Mouse (Mus musculus) lung, embryonic 15.5 days (tissue): Measurements from ENCODE around the gene Ppib. TPM values are rescaled to one million over a fixed set of nuclear protein-coding genes. Genes with fewer than 3 reads are reported as not detected.

Experiments
- ATAC-seq: fragments of 200-750 bp; cut with Nextera tagmentation; 2 replicates; pipeline ENCODE4 v1.8.0; 2017; ENCODE audit warnings: moderate number of reproducible peaks, borderline replicate concordance; ENCODE audit not compliant: low FRiP score, low TSS enrichment; ENCODE audit errors: extremely low read depth
- H3K27ac ChIP-seq: fragments of 300-500 bp; sonication (generic); 2 replicates; pipeline ENCODE4 v1.5.1; 2015; ENCODE audit warnings: moderate library complexity, mild to moderate bottlenecking, inconsistent platforms
- H3K27me3 ChIP-seq: fragments of 300-500 bp; sonication (generic); 2 replicates; pipeline ENCODE4 v1.6.1; 2015; ENCODE audit warnings: inconsistent platforms
- H3K36me3 ChIP-seq: fragments of 300-500 bp; sonication (generic); 2 replicates; pipeline ENCODE4 v1.6.1; 2015; ENCODE audit warnings: inconsistent platforms
- H3K4me1 ChIP-seq: fragments of 300-500 bp; sonication (generic); 2 replicates; pipeline ENCODE4 v1.6.1; 2015; ENCODE audit warnings: inconsistent platforms
- H3K4me2 ChIP-seq: fragments of 300-500 bp; sonication (generic); 2 replicates; pipeline ENCODE4 v1.6.1; 2015; ENCODE audit warnings: inconsistent platforms, mild to moderate bottlenecking, moderate library complexity
- H3K4me3 ChIP-seq: fragments of 300-500 bp; sonication (generic); 2 replicates; pipeline ENCODE4 v1.5.1; 2015; ENCODE audit warnings: mild to moderate bottlenecking, inconsistent platforms
- H3K9ac ChIP-seq: fragments of 300-500 bp; sonication (generic); 2 replicates; pipeline ENCODE4 v1.6.1; 2015; ENCODE audit warnings: inconsistent platforms
- H3K9me3 ChIP-seq: fragments of 300-500 bp; sonication (generic); 2 replicates; pipeline ENCODE4 v1.6.1; 2016; ENCODE audit warnings: inconsistent platforms
- WGBS: fragments of 180-500 bp; shearing (Covaris S2); methylation state at CpG from one replicate; pipeline ENCODE4 v1.1.7; 2015; 5-methylcytosine and 5-hydroxymethylcytosine counted together
- polyA plus RNA-seq: library from polyadenylated mRNA; unstranded; fragments of >200 nt; fragmentation: Nextera tagmentation; extraction: Ambion mirVana; gene quantifications from 2 replicates; pipeline ENCODE4 v1.2.1, GENCODE M21; 2015

Ppib gene
- 655 and 682 TPM in 2 replicates for polyA plus RNA-seq

GRCm38 (mm10) chr9:66059583-66060307, at the start of gene Ppib:
Gene Ppib (plus strand): TSS chr9:66060222.
- Histone ChIP-seq H3K27me3 (no peaks in the 10 kb centered on the region), H3K4me3 (peak within 1 kb of the TSS; percentile 78), H3K36me3 (peaks cover 23% of the 10 kb centered on the region), H3K9me3 (no peaks in the 10 kb centered on the region), H3K4me1 (peaks cover 10% of the 10 kb centered on the region), H3K27ac (peak within 1 kb of the TSS; percentile 72), H3K4me2 (peak within 1 kb of the TSS; percentile 65), H3K9ac (peak within 1 kb of the TSS; percentile 81)
- ATAC-seq = peak; percentile 99
- WGBS = 1% methylated on average over 51 of the region's 51 CpGs

GRCm38 (mm10) chr9:66020601-66021000, 39.4 kb upstream of the Ppib start:
- Histone ChIP-seq H3K27ac (no peak overlapping the region), H3K4me1 (no peaks in the 10 kb centered on the region), H3K9me3 (no peaks in the 10 kb centered on the region), H3K4me2 (no peak overlapping the region), H3K9ac (no peak overlapping the region), H3K27me3 (no peaks in the 10 kb centered on the region), H3K36me3 (peaks cover 9% of the 10 kb centered on the region), H3K4me3 (no peak overlapping the region)
- no peak for ATAC-seq

- H3K4me1 ChIP-seq = no peaks in the 10 kb centered on the region
- H3K4me3 ChIP-seq = no peak overlapping the region
- 76% methylated on average over 4 of the region's 4 CpGs for WGBS
- no peak for ATAC-seq
- H3K36me3 ChIP-seq = peaks cover 19% of the 10 kb centered on the region; the same call in 1 of the 2 replicates
- H3K4me2 ChIP-seq = no peak overlapping the region
- no peaks in the 10 kb centered on the region for H3K27me3 ChIP-seq
- no peak overlapping the region for H3K9ac ChIP-seq
- no peaks in the 10 kb centered on the region for H3K9me3 ChIP-seq
- H3K27ac ChIP-seq = no peak overlapping the region
Measured at GRCm38 (mm10) chr9:66038082-66038481, 21.9 kb upstream of the Ppib start.

- 89% methylated on average over 4 of the region's 4 CpGs for WGBS
- ATAC-seq = no peak
Measured at GRCm38 (mm10) chr9:66038581-66038980, 21.4 kb upstream of the Ppib start.

GRCm38 (mm10) chr9:66039290-66039689, 20.7 kb upstream of the Ppib start:
- no peak overlapping the region for H3K27ac ChIP-seq
- WGBS = 81% methylated on average over 4 of the region's 4 CpGs
- H3K4me1 ChIP-seq = no peaks in the 10 kb centered on the region
- H3K4me3 ChIP-seq = no peak overlapping the region
- H3K9me3 ChIP-seq = no peaks in the 10 kb centered on the region
- peaks cover 19% of the 10 kb centered on the region; the same call in 1 of the 2 replicates for H3K36me3 ChIP-seq
- H3K4me2 ChIP-seq = no peak overlapping the region
- no peak for ATAC-seq
- no peaks in the 10 kb centered on the region for H3K27me3 ChIP-seq
- H3K9ac ChIP-seq = no peak overlapping the region

More at GRCm38 (mm10) chr9:66038581-66038980, 21.4 kb upstream of the Ppib start:
- Histone ChIP-seq H3K9me3 (no peaks in the 10 kb centered on the region), H3K4me3 (no peak overlapping the region), H3K9ac (no peak overlapping the region), H3K27me3 (no peaks in the 10 kb centered on the region), H3K27ac (no peak overlapping the region), H3K4me2 (no peak overlapping the region), H3K36me3 (peaks cover 19% of the 10 kb centered on the region; the same call in 1 of the 2 replicates), H3K4me1 (no peaks in the 10 kb centered on the region)

- Histone ChIP-seq H3K36me3 (peaks cover 19% of the 10 kb centered on the region; the same call in 1 of the 2 replicates), H3K27ac (no peak overlapping the region)
- 81% methylated on average over 3 of the region's 3 CpGs for WGBS
Measured at GRCm38 (mm10) chr9:66040801-66041200, 19.2 kb upstream of the Ppib start.

GRCm38 (mm10) chr9:66042331-66042730, 17.7 kb upstream of the Ppib start:
- H3K4me1 ChIP-seq = no peaks in the 10 kb centered on the region
- no peaks in the 10 kb centered on the region for H3K9me3 ChIP-seq
- no peak overlapping the region for H3K4me3 ChIP-seq
- H3K27ac ChIP-seq = no peak overlapping the region
- no peak overlapping the region for H3K9ac ChIP-seq
- no peak overlapping the region for H3K4me2 ChIP-seq
- no peaks in the 10 kb centered on the region for H3K27me3 ChIP-seq
- 48% methylated on average over 4 of the region's 4 CpGs for WGBS
- peaks cover 19% of the 10 kb centered on the region; the same call in 1 of the 2 replicates for H3K36me3 ChIP-seq
- no peak for ATAC-seq

More at GRCm38 (mm10) chr9:66040801-66041200, 19.2 kb upstream of the Ppib start:
- H3K27me3 ChIP-seq = no peaks in the 10 kb centered on the region
- H3K4me1 ChIP-seq = no peaks in the 10 kb centered on the region
- no peak for ATAC-seq
- no peak overlapping the region for H3K4me3 ChIP-seq
- no peak overlapping the region for H3K9ac ChIP-seq
- H3K9me3 ChIP-seq = no peaks in the 10 kb centered on the region
- no peak overlapping the region for H3K4me2 ChIP-seq

GRCm38 (mm10) chr9:66043241-66043640, 16.8 kb upstream of the Ppib start:
- WGBS = 90% methylated on average over 3 of the region's 3 CpGs
- H3K9me3 ChIP-seq = no peaks in the 10 kb centered on the region
- no peaks in the 10 kb centered on the region for H3K4me1 ChIP-seq
- H3K27ac ChIP-seq = no peak overlapping the region
- no peak for ATAC-seq
- H3K27me3 ChIP-seq = no peaks in the 10 kb centered on the region
- H3K36me3 ChIP-seq = peaks cover 19% of the 10 kb centered on the region; the same call in 1 of the 2 replicates
- no peak overlapping the region for H3K9ac ChIP-seq
- H3K4me2 ChIP-seq = no peak overlapping the region
- H3K4me3 ChIP-seq = no peak overlapping the region

- H3K4me1 ChIP-seq = no peaks in the 10 kb centered on the region
- WGBS = 61% methylated on average over 6 of the region's 6 CpGs
- no peak overlapping the region for H3K9ac ChIP-seq
- no peaks in the 10 kb centered on the region for H3K36me3 ChIP-seq
- H3K9me3 ChIP-seq = no peaks in the 10 kb centered on the region
- H3K4me2 ChIP-seq = no peak overlapping the region
- H3K27ac ChIP-seq = no peak overlapping the region
- ATAC-seq = no peak
- no peak overlapping the region for H3K4me3 ChIP-seq
- H3K27me3 ChIP-seq = no peaks in the 10 kb centered on the region
Measured at GRCm38 (mm10) chr9:66049931-66050601, 10.0 kb upstream of the Ppib start.

GRCm38 (mm10) chr9:66051493-66051892, 8.5 kb upstream of the Ppib start:
- no peak overlapping the region for H3K4me2 ChIP-seq
- H3K4me3 ChIP-seq = no peak overlapping the region
- no peaks in the 10 kb centered on the region for H3K4me1 ChIP-seq
- no peak overlapping the region for H3K9ac ChIP-seq
- H3K36me3 ChIP-seq = no peaks in the 10 kb centered on the region
- ATAC-seq = no peak; the same call in 1 of the 2 replicates
- no peaks in the 10 kb centered on the region for H3K9me3 ChIP-seq
- H3K27me3 ChIP-seq = no peaks in the 10 kb centered on the region
- H3K27ac ChIP-seq = no peak overlapping the region
- 55% methylated on average over 4 of the region's 4 CpGs for WGBS

- no peak overlapping the region for H3K9ac ChIP-seq
- no peaks in the 10 kb centered on the region for H3K27me3 ChIP-seq
- no peaks in the 10 kb centered on the region for H3K9me3 ChIP-seq
- H3K4me3 ChIP-seq = no peak overlapping the region
- H3K27ac ChIP-seq = no peak overlapping the region
- H3K4me1 ChIP-seq = no peaks in the 10 kb centered on the region
- ATAC-seq = no peak
- no peaks in the 10 kb centered on the region for H3K36me3 ChIP-seq
- WGBS = 89% methylated on average over 1 of the region's 1 CpGs
- H3K4me2 ChIP-seq = no peak overlapping the region
Measured at GRCm38 (mm10) chr9:66052731-66053130, 7.3 kb upstream of the Ppib start.

- ATAC-seq = no peak
- Histone ChIP-seq H3K9me3 (no peaks in the 10 kb centered on the region), H3K27ac (no peak overlapping the region), H3K36me3 (no peaks in the 10 kb centered on the region), H3K4me1 (no peaks in the 10 kb centered on the region), H3K9ac (no peak overlapping the region), H3K4me2 (no peak overlapping the region), H3K27me3 (no peaks in the 10 kb centered on the region), H3K4me3 (no peak overlapping the region)
- 45% methylated on average over 1 of the region's 1 CpGs for WGBS
Measured at GRCm38 (mm10) chr9:66053620-66054019, 6.4 kb upstream of the Ppib start.
